In the genomic region with DNA sequence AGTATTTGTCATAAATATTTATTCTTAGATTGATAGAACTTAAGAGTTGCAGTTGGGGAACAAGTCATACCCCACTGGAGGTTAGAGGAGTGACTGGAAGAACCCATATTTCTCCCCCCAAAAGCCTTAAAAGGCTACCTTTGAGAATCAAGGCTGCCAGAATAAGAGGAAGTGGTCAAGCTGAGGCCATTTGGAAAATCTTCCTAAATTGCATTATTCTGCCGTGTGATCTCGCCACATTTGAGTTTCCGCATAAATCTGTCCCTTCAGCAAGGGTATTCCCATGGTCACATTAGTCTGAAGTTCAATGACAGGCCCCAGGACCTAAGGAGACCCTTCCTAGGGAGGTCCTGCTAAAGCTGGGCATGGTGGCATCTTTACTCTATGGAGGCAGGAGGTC, we compare ENCODE assay signal across 11 mouse cellular contexts. TPM values are rescaled to one million over a fixed set of nuclear protein-coding genes. Genes with fewer than 3 reads are reported as not detected.
DNase-seq lines count a peak whose midpoint lies in the region; ATAC-seq and TF ChIP-seq lines count a peak whose summit lies in the region.
"Had no signal": no experiment of that assay in that cellular context is flagged by ENCODE, and none has a peak within 500 bp of the region (broad histone marks: within the 10 kb centered on the region; RNA-seq: fewer than 3 reads in every experiment).

No protein-coding gene starts in this region.

- DNase-seq in kidney, postnatal 0 days (ENCODE audit: low spot score), result no peak
- no peak for DNase-seq in kidney, adult 11 months
- DNase-seq in embryonic facial prominence, embryonic 10.5 days (ENCODE audit: low spot score), result no peak
- no peak for DNase-seq in forebrain, embryonic 14.5 days (ENCODE audit: low spot score)
- DNase-seq: cerebellum, adult 8-10 months; left cerebral cortex, postnatal 4 days; right cerebral cortex, adult 18-20 months had no signal

- 65% methylated on average over 3 of the region's 3 CpGs for WGBS in kidney, postnatal 0 days
- 88% methylated on average over 3 of the region's 3 CpGs for WGBS in embryonic facial prominence, embryonic 10.5 days
- 79% methylated on average over 3 of the region's 3 CpGs for WGBS in intestine, embryonic 15.5 days
- WGBS in stomach, embryonic 15.5 days, result 79% methylated on average over 3 of the region's 3 CpGs
- WGBS in forebrain, embryonic 14.5 days, result 88% methylated on average over 3 of the region's 3 CpGs
- 91% methylated on average over 3 of the region's 3 CpGs for WGBS in forebrain, embryonic 16.5 days

- no peaks in the 10 kb centered on the region for H3K27me3 ChIP-seq in kidney, postnatal 0 days (ENCODE audit: insufficient read depth, low read length)
- peaks cover 16% of the 10 kb centered on the region; the same call in 1 of the 2 replicates for H3K27me3 ChIP-seq in embryonic facial prominence, embryonic 10.5 days (replicated peaks; ENCODE audit: low read depth, poor library complexity, severe bottlenecking)
- H3K27me3 ChIP-seq in intestine, embryonic 15.5 days (replicated peaks), result no peaks in the 10 kb centered on the region
- no peaks in the 10 kb centered on the region for H3K27me3 ChIP-seq in stomach, embryonic 15.5 days (replicated peaks)
- H3K27me3 ChIP-seq in forebrain, embryonic 14.5 days (replicated peaks; ENCODE audit: control insufficient read depth, insufficient read depth, low read length), result no peaks in the 10 kb centered on the region
- no peaks in the 10 kb centered on the region for H3K27me3 ChIP-seq in forebrain, embryonic 16.5 days (replicated peaks; ENCODE audit: control insufficient read depth, insufficient read depth, low read length)
- H3K27me3 ChIP-seq: neural tube, embryonic 15.5 days had no signal

- H3K4me1 ChIP-seq in kidney, postnatal 0 days (replicated peaks; ENCODE audit: insufficient read depth, low read length), result peaks cover 5% of the 10 kb centered on the region
- H3K4me1 ChIP-seq in embryonic facial prominence, embryonic 10.5 days, result peaks cover 47% of the 10 kb centered on the region
- peaks cover 13% of the 10 kb centered on the region; the same call in 1 of the 2 replicates for H3K4me1 ChIP-seq in intestine, embryonic 15.5 days (replicated peaks)
- H3K4me1 ChIP-seq in stomach, embryonic 15.5 days, result peaks cover 11% of the 10 kb centered on the region; the same call in 1 of the 2 replicates
- no peaks in the 10 kb centered on the region for H3K4me1 ChIP-seq in forebrain, embryonic 14.5 days (ENCODE audit: control insufficient read depth, insufficient read depth, low read length)
- H3K4me1 ChIP-seq in forebrain, embryonic 16.5 days (replicated peaks; ENCODE audit: control insufficient read depth, insufficient read depth, low read length), result no peaks in the 10 kb centered on the region; the same call in 1 of the 2 replicates
- H3K4me1 ChIP-seq: neural tube, embryonic 15.5 days had no signal

- H3K9ac ChIP-seq in kidney, postnatal 0 days (ENCODE audit: low read depth, low read length), result no peak overlapping the region
- no peak overlapping the region for H3K9ac ChIP-seq in intestine, embryonic 15.5 days
- no peak overlapping the region for H3K9ac ChIP-seq in stomach, embryonic 15.5 days
- H3K9ac ChIP-seq in forebrain, embryonic 14.5 days (ENCODE audit: low read length), result no peak overlapping the region
- H3K9ac ChIP-seq in forebrain, embryonic 16.5 days (replicated peaks; ENCODE audit: low read depth, low read length), result no peak overlapping the region
- H3K9ac ChIP-seq: neural tube, embryonic 15.5 days had no signal

- no peak overlapping the region for H3K4me3 ChIP-seq in kidney, postnatal 0 days (replicated peaks; ENCODE audit: low read depth, low read length)
- H3K4me3 ChIP-seq in embryonic facial prominence, embryonic 10.5 days, result no peak overlapping the region; the same call in 1 of the 2 replicates
- H3K4me3 ChIP-seq in intestine, embryonic 15.5 days (replicated peaks), result no peak overlapping the region
- H3K4me3 ChIP-seq in stomach, embryonic 15.5 days (replicated peaks), result no peak overlapping the region
- no peak overlapping the region for H3K4me3 ChIP-seq in forebrain, embryonic 14.5 days (ENCODE audit: low read depth, low read length)
- no peak overlapping the region for H3K4me3 ChIP-seq in forebrain, embryonic 16.5 days (replicated peaks; ENCODE audit: low read length)
- H3K4me3 ChIP-seq: neural tube, embryonic 15.5 days had no signal

- H3K9me3 ChIP-seq in kidney, postnatal 0 days (replicated peaks; ENCODE audit: low read length), result no peaks in the 10 kb centered on the region
- no peaks in the 10 kb centered on the region for H3K9me3 ChIP-seq in embryonic facial prominence, embryonic 10.5 days
- H3K9me3 ChIP-seq in intestine, embryonic 15.5 days, result no peaks in the 10 kb centered on the region
- H3K9me3 ChIP-seq in stomach, embryonic 15.5 days, result no peaks in the 10 kb centered on the region
- H3K9me3 ChIP-seq in forebrain, embryonic 14.5 days (replicated peaks; ENCODE audit: control insufficient read depth, low read length), result no peaks in the 10 kb centered on the region
- no peaks in the 10 kb centered on the region for H3K9me3 ChIP-seq in forebrain, embryonic 16.5 days (ENCODE audit: control insufficient read depth, low read length)
- H3K9me3 ChIP-seq: neural tube, embryonic 15.5 days had no signal

- TF ChIP-seq CTCF in kidney, postnatal 0 days (IDR thresholded peaks at IDR 0.05; ENCODE audit: low read depth), result no peak

- H3K27ac ChIP-seq in kidney, postnatal 0 days, result peak overlapping the region; percentile 26; the same call in 1 of the 2 replicates
- H3K27ac ChIP-seq in embryonic facial prominence, embryonic 10.5 days (replicated peaks), result 0 out of 2 replicates have a peak overlapping the region, but pooled peaks have one; percentile 82
- 0 out of 2 replicates have a peak overlapping the region, but pooled peaks have one; percentile 88 for H3K27ac ChIP-seq in intestine, embryonic 15.5 days
- H3K27ac ChIP-seq in stomach, embryonic 15.5 days, result peak overlapping the region; percentile 90; the same call in 1 of the 2 replicates
- no peak overlapping the region for H3K27ac ChIP-seq in forebrain, embryonic 14.5 days (ENCODE audit: low read depth, low read length)
- no peak overlapping the region for H3K27ac ChIP-seq in forebrain, embryonic 16.5 days (ENCODE audit: low read length)

- peaks cover 28% of the 10 kb centered on the region for H3K36me3 ChIP-seq in kidney, postnatal 0 days (ENCODE audit: insufficient read depth, low read length)
- peaks cover 43% of the 10 kb centered on the region for H3K36me3 ChIP-seq in embryonic facial prominence, embryonic 10.5 days (replicated peaks)
- peaks cover 27% of the 10 kb centered on the region for H3K36me3 ChIP-seq in intestine, embryonic 15.5 days
- H3K36me3 ChIP-seq in stomach, embryonic 15.5 days, result peaks cover 29% of the 10 kb centered on the region
- H3K36me3 ChIP-seq in forebrain, embryonic 14.5 days (ENCODE audit: control insufficient read depth, insufficient read depth, low read length), result peaks cover 34% of the 10 kb centered on the region
- no peaks in the 10 kb centered on the region for H3K36me3 ChIP-seq in forebrain, embryonic 16.5 days (ENCODE audit: control insufficient read depth, insufficient read depth)
- H3K36me3 ChIP-seq: neural tube, embryonic 15.5 days had no signal

- no peak for ATAC-seq in kidney, postnatal 0 days (replicated peaks; ENCODE audit: low FRiP score, low read depth)
- no peak for ATAC-seq in intestine, embryonic 15.5 days
- 0 out of 2 replicates have a peak, but pooled peaks have one; percentile 21 for ATAC-seq in stomach, embryonic 15.5 days (ENCODE audit: insufficient read depth, low FRiP score, low read depth)
- ATAC-seq in forebrain, embryonic 14.5 days, result no peak
- no peak for ATAC-seq in forebrain, embryonic 16.5 days

- no peak overlapping the region for H3K4me2 ChIP-seq in kidney, postnatal 0 days (ENCODE audit: low read length)
- H3K4me2 ChIP-seq in intestine, embryonic 15.5 days (replicated peaks), result no peak overlapping the region
- no peak overlapping the region for H3K4me2 ChIP-seq in stomach, embryonic 15.5 days
- no peak overlapping the region for H3K4me2 ChIP-seq in forebrain, embryonic 14.5 days (ENCODE audit: low read length)
- H3K4me2 ChIP-seq in forebrain, embryonic 16.5 days (ENCODE audit: low read length), result no peak overlapping the region
- H3K4me2 ChIP-seq: neural tube, embryonic 15.5 days had no signal

RNA-seq across cellular contexts. Expression of gene Mmp14, which starts 11.1 kb away (rescaled TPM):
- 107 and 114 TPM in 2 replicates for polyA plus RNA-seq in kidney, postnatal 0 days (2015; fragmentation: Nextera tagmentation; extraction: Ambion mirVana)
- 62.7 and 69.5 TPM in 2 replicates for polyA plus RNA-seq in embryonic facial prominence, embryonic 10.5 days (2016; fragmentation: Nextera tagmentation; extraction: Ambion mirVana)
- polyA plus RNA-seq in intestine, embryonic 15.5 days (2015; fragmentation: Nextera tagmentation; extraction: Ambion mirVana), result 110 and 112 TPM in 2 replicates
- polyA plus RNA-seq in stomach, embryonic 15.5 days (2015; fragmentation: Nextera tagmentation; extraction: Ambion mirVana), result 126 and 139 TPM in 2 replicates
- polyA plus RNA-seq in forebrain, embryonic 14.5 days (2014; fragmentation: Nextera tagmentation; extraction: Ambion mirVana), result 48.2 and 51.5 TPM in 2 replicates
- 49.4 and 62.3 TPM in 2 replicates for polyA plus RNA-seq in forebrain, embryonic 16.5 days (2015; fragmentation: Nextera tagmentation; extraction: Ambion mirVana)

RNA-seq across cellular contexts. Expression of gene Mrpl52, which starts 15.8 kb away (rescaled TPM):
- 357 and 408 TPM in 2 replicates for polyA plus RNA-seq in kidney, postnatal 0 days (2015; fragmentation: Nextera tagmentation; extraction: Ambion mirVana)
- polyA plus RNA-seq in embryonic facial prominence, embryonic 10.5 days (2016; fragmentation: Nextera tagmentation; extraction: Ambion mirVana), result 201 and 207 TPM in 2 replicates
- 270 and 308 TPM in 2 replicates for polyA plus RNA-seq in intestine, embryonic 15.5 days (2015; fragmentation: Nextera tagmentation; extraction: Ambion mirVana)
- 273 and 275 TPM in 2 replicates for polyA plus RNA-seq in stomach, embryonic 15.5 days (2015; fragmentation: Nextera tagmentation; extraction: Ambion mirVana)
- 274 and 289 TPM in 2 replicates for polyA plus RNA-seq in forebrain, embryonic 14.5 days (2014; fragmentation: Nextera tagmentation; extraction: Ambion mirVana)
- polyA plus RNA-seq in forebrain, embryonic 16.5 days (2015; fragmentation: Nextera tagmentation; extraction: Ambion mirVana), result 229 and 239 TPM in 2 replicates

RNA-seq across cellular contexts. Expression of gene Lrp10, which starts 21.4 kb away (rescaled TPM):
- polyA plus RNA-seq in kidney, postnatal 0 days (2015; fragmentation: Nextera tagmentation; extraction: Ambion mirVana), result 76.5 and 78.4 TPM in 2 replicates
- 23.2 and 23.4 TPM in 2 replicates for polyA plus RNA-seq in embryonic facial prominence, embryonic 10.5 days (2016; fragmentation: Nextera tagmentation; extraction: Ambion mirVana)
- polyA plus RNA-seq in intestine, embryonic 15.5 days (2015; fragmentation: Nextera tagmentation; extraction: Ambion mirVana), result 57.2 and 60.6 TPM in 2 replicates
- polyA plus RNA-seq in stomach, embryonic 15.5 days (2015; fragmentation: Nextera tagmentation; extraction: Ambion mirVana), result 49.6 and 51.9 TPM in 2 replicates
- polyA plus RNA-seq in forebrain, embryonic 14.5 days (2014; fragmentation: Nextera tagmentation; extraction: Ambion mirVana), result 19.2 and 21.0 TPM in 2 replicates
- 30.8 and 34.3 TPM in 2 replicates for polyA plus RNA-seq in forebrain, embryonic 16.5 days (2015; fragmentation: Nextera tagmentation; extraction: Ambion mirVana)

RNA-seq across cellular contexts. Expression of gene Slc7a7, which starts 25.0 kb away (rescaled TPM):
- 27.8 and 36.4 TPM in 2 replicates for polyA plus RNA-seq in kidney, postnatal 0 days (2015; fragmentation: Nextera tagmentation; extraction: Ambion mirVana)
- 3.6 and 4.2 TPM in 2 replicates for polyA plus RNA-seq in embryonic facial prominence, embryonic 10.5 days (2016; fragmentation: Nextera tagmentation; extraction: Ambion mirVana)
- polyA plus RNA-seq in intestine, embryonic 15.5 days (2015; fragmentation: Nextera tagmentation; extraction: Ambion mirVana), result 51.0 and 56.3 TPM in 2 replicates
- 17.0 and 19.9 TPM in 2 replicates for polyA plus RNA-seq in stomach, embryonic 15.5 days (2015; fragmentation: Nextera tagmentation; extraction: Ambion mirVana)
- 4.3 and 5.1 TPM in 2 replicates for polyA plus RNA-seq in forebrain, embryonic 14.5 days (2014; fragmentation: Nextera tagmentation; extraction: Ambion mirVana)
- polyA plus RNA-seq in forebrain, embryonic 16.5 days (2015; fragmentation: Nextera tagmentation; extraction: Ambion mirVana), result 3.9 and 4.9 TPM in 2 replicates

RNA-seq across cellular contexts. Expression of gene Rem2, which starts 33.4 kb away (rescaled TPM):
- 4.3 and 4.4 TPM in 2 replicates for polyA plus RNA-seq in kidney, postnatal 0 days (2015; fragmentation: Nextera tagmentation; extraction: Ambion mirVana)
- polyA plus RNA-seq in embryonic facial prominence, embryonic 10.5 days (2016; fragmentation: Nextera tagmentation; extraction: Ambion mirVana), result 9.1 and 9.9 TPM in 2 replicates
- 1.6 and 1.9 TPM in 2 replicates for polyA plus RNA-seq in intestine, embryonic 15.5 days (2015; fragmentation: Nextera tagmentation; extraction: Ambion mirVana)
- polyA plus RNA-seq in stomach, embryonic 15.5 days (2015; fragmentation: Nextera tagmentation; extraction: Ambion mirVana), result 1.6 and 2.3 TPM in 2 replicates
- 19.6 and 26.4 TPM in 2 replicates for polyA plus RNA-seq in forebrain, embryonic 14.5 days (2014; fragmentation: Nextera tagmentation; extraction: Ambion mirVana)
- 21.0 and 27.7 TPM in 2 replicates for polyA plus RNA-seq in forebrain, embryonic 16.5 days (2015; fragmentation: Nextera tagmentation; extraction: Ambion mirVana)

Comparison
In these comparisons a context has a peak if more than half of its experiments do, and no peak if none do; other contexts are left out.
1. H3K27ac ChIP-seq: peak in kidney, postnatal 0 days (single experiment), embryonic facial prominence, embryonic 10.5 days (single experiment), intestine, embryonic 15.5 days (single experiment) and stomach, embryonic 15.5 days (single experiment); none in forebrain, embryonic 14.5 days (single experiment) and forebrain, embryonic 16.5 days (single experiment).